Mouse (Mus musculus) heart, adult 2 months (tissue): ENCODE data around the gene Stmn1. TPM values are rescaled to one million over a fixed set of nuclear protein-coding genes. Genes with fewer than 3 reads are reported as not detected.

ENCODE experiments used
- DNase-seq, 2 experiments: peaks; one replicate each; pipeline ENCODE4 v3.0.0; 2021
- H3K27ac ChIP-seq: fragments of 200-600 bp; 2 replicates; pipeline ENCODE4 v1.8.1; 2022
- H3K27me3 ChIP-seq: fragments of 200-500 bp; 2 replicates; pipeline ENCODE4 v1.6.1; 2012; ENCODE audit warnings: mild to moderate bottlenecking, low read length, inconsistent platforms, mixed read lengths; ENCODE audit not compliant: control insufficient read depth, insufficient read depth
- H3K36me3 ChIP-seq: fragments of 200-500 bp; 2 replicates; pipeline ENCODE4 v1.6.1; 2012; ENCODE audit warnings: low read length, inconsistent platforms; ENCODE audit not compliant: control insufficient read depth, insufficient read depth
- H3K4me1 ChIP-seq: fragments of 200-500 bp; 2 replicates; pipeline ENCODE4 v1.6.1; 2011; ENCODE audit warnings: low read length; ENCODE audit not compliant: control insufficient read depth, insufficient read depth
- H3K4me3 ChIP-seq: fragments of 200-600 bp; 2 replicates; pipeline ENCODE4 v1.8.1; 2022
- H3K79me2 ChIP-seq: fragments of 200-500 bp; replicated peaks from 2 replicates; pipeline ENCODE4 v1.6.1; 2012; ENCODE audit warnings: mild to moderate bottlenecking, inconsistent platforms, low read length, moderate library complexity, mixed read lengths; ENCODE audit not compliant: control insufficient read depth, insufficient read depth
- H3K9ac ChIP-seq: fragments of 200-500 bp; 2 replicates; pipeline ENCODE4 v1.6.1; 2012; ENCODE audit warnings: low read depth, mild to moderate bottlenecking, control low read depth, inconsistent platforms, low read length, mixed read lengths
- CTCF ChIP-seq: fragments of 200-600 bp; IDR thresholded peaks from 2 replicates; pipeline ENCODE4 v1.8.1; 2022; ENCODE audit warnings: antibody characterized with exemption, mild to moderate bottlenecking, moderate library complexity
- EP300 ChIP-seq: fragments of 200-500 bp; IDR thresholded peaks from 2 replicates; pipeline ENCODE4 v1.6.1; 2011; ENCODE audit warnings: low read depth, low read length, control low read depth; ENCODE audit not compliant: insufficient read depth
- POLR2A ChIP-seq: fragments of 200-500 bp; IDR thresholded peaks from 2 replicates; pipeline ENCODE4 v1.6.1; 2011; ENCODE audit warnings: mild to moderate bottlenecking, low read depth, low read length, control low read depth; ENCODE audit not compliant: insufficient read depth
- WGBS: fragments of 180-500 bp; shearing (Covaris S2); methylation state at CpG from one replicate; pipeline ENCODE4 v1.1.7; 2018; 5-methylcytosine and 5-hydroxymethylcytosine counted together
- intact Hi-C: fragments of 180-260 bp; cut with DNase I; formaldehyde crosslinking; loops from one replicate; pipeline ENCODE4 v1.15.1; 2025
- polyA plus RNA-seq: library from polyadenylated mRNA; depleted of rRNA; stranded (reverse); fragments of >200 nt; gene quantifications from 2 replicates; pipeline ENCODE4 v1.2.3, GENCODE M21; 2012
- total RNA-seq, 2 experiments: library from RNA; stranded (reverse); gene quantifications; 2 replicates each; pipeline ENCODE4 v1.2.3; 2021

Gene Stmn1
- total and polyA plus RNA-seq, 3 experiments = 10.9 to 23.0 (median 20.1) TPM

- peak within 1 kb of the TSS; percentile 38; the same call in 1 of the 2 replicates for H3K4me3 ChIP-seq
- H3K36me3 ChIP-seq = no peaks in the 10 kb centered on the region
- intact Hi-C loops = no loop called here
- H3K9ac ChIP-seq = no peak within 1 kb of the TSS
- DNase-seq = peak; percentile 91 to 92
- no peaks in the 10 kb centered on the region; the same call in 1 of the 2 replicates for H3K4me1 ChIP-seq
- H3K79me2 ChIP-seq = no peaks in the 10 kb centered on the region
- H3K27ac ChIP-seq = no peak within 1 kb of the TSS; the same call in 1 of the 2 replicates
- TF ChIP-seq EP300 (0 out of 2 replicates have a peak, but pooled peaks have one; percentile 16), POLR2A (peak; percentile 75), CTCF (peak; percentile 20; the same call in 1 of the 2 replicates)
- no peaks in the 10 kb centered on the region for H3K27me3 ChIP-seq
- under 1% methylated on average over 42 of the region's 42 CpGs for WGBS
Observed at GRCm38 (mm10) chr4:134510845-134511411, 42.8 kb downstream of the Stmn1 start, which contains the start of gene Aunip. TSS of gene Aunip (plus strand) at chr4:134510999.

DNA sequence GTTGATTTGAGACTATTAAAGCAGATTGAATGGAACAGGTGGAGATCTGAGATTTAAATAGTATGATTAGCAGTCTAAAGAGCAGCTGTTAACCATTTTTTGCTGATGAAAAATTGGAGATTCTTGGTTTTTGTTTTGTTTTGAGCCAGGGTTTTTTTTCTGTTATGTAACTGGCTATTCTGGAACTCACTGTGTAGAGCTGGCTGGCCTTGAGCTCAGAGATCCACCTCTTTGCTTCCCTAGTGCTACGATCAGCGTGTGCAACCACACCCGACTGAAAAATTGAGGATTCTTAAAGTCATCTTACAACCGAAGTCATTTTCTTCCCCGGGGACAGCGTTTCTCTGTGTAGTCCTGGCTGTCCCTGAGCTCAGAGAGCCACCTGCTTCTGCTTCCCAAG, 43.6 kb downstream of the Stmn1 start:
- no peak for TF ChIP-seq POLR2A
- no peak for TF ChIP-seq EP300
- no peak for TF ChIP-seq CTCF
- Histone ChIP-seq H3K79me2 (no peaks in the 10 kb centered on the region), H3K9ac (no peak overlapping the region), H3K4me1 (no peaks in the 10 kb centered on the region; the same call in 1 of the 2 replicates), H3K27me3 (no peaks in the 10 kb centered on the region), H3K27ac (no peak overlapping the region), H3K4me3 (no peak overlapping the region), H3K36me3 (no peaks in the 10 kb centered on the region; the same call in 1 of the 2 replicates)
- WGBS = 34% methylated on average over 6 of the region's 6 CpGs
- no peak for DNase-seq
- intact Hi-C loops = no loop called here

- H3K4me3 ChIP-seq = no peak overlapping the region
- WGBS = 5% methylated on average over 15 of the region's 15 CpGs
- H3K27me3 ChIP-seq = no peaks in the 10 kb centered on the region
- peak overlapping the region; percentile 28; the same call in 1 of the 2 replicates for H3K9ac ChIP-seq
- no peaks in the 10 kb centered on the region; the same call in 1 of the 2 replicates for H3K36me3 ChIP-seq
- peaks cover 6% of the 10 kb centered on the region for H3K4me1 ChIP-seq
- peak; percentile 63 to 67 for DNase-seq
- no peaks in the 10 kb centered on the region for H3K79me2 ChIP-seq
- intact Hi-C loops = no loop called here
- no peak overlapping the region for H3K27ac ChIP-seq
- TF ChIP-seq POLR2A (no peak), CTCF (peak; percentile 64)
Observed at GRCm38 (mm10) chr4:134512798-134513197, 44.7 kb downstream of the Stmn1 start.

DNA sequence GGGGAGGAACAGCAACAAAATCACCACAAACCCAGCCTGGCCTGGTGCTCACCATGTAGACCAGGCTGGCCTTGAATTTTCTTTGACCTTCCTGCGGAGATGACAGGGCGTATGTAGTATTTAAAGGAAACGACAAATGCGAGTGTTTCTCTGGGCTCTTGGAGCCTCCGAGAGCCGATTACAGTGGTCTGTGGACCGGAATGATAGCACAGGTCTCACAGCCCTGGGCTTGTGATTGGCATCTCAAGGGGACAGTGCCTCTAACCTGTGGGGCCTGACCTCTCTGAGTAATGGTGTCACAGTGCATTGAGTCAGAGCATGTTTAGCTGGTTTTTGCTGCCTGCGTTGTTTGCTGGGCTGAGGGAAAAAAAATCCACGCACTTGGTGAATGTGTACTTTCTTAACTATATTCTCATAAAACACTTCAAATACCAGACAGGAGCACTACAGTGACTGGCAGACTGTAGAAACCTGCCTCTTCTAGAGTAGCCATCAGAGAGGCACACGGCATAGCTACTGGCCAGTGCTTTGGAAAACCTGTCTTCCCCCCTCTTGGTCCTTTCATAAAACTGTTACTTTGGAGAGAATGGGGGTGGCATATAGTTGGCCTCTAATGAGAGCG, 46.3 kb downstream of the Stmn1 start:
- H3K27ac ChIP-seq = no peak overlapping the region
- WGBS = 87% methylated on average over 11 of the region's 11 CpGs

GRCm38 (mm10) chr4:134515614-134516013, 47.5 kb downstream of the Stmn1 start:
- intact Hi-C loops = no loop called here
- Histone ChIP-seq H3K9ac (no peak overlapping the region), H3K27ac (peak overlapping the region; percentile 87), H3K27me3 (no peaks in the 10 kb centered on the region), H3K79me2 (no peaks in the 10 kb centered on the region), H3K4me1 (peaks cover 6% of the 10 kb centered on the region), H3K4me3 (no peak overlapping the region; the same call in 1 of the 2 replicates), H3K36me3 (no peaks in the 10 kb centered on the region; the same call in 1 of the 2 replicates)
- DNase-seq = no peak
- 74% methylated on average over 7 of the region's 7 CpGs for WGBS
- TF ChIP-seq CTCF (no peak), EP300 (no peak), POLR2A (no peak)

More for the DNA sequence above, 46.3 kb downstream of the Stmn1 start:
- Histone ChIP-seq H3K4me3 (no peak overlapping the region), H3K79me2 (no peaks in the 10 kb centered on the region), H3K9ac (no peak overlapping the region), H3K36me3 (no peaks in the 10 kb centered on the region; the same call in 1 of the 2 replicates), H3K4me1 (peaks cover 6% of the 10 kb centered on the region), H3K27me3 (no peaks in the 10 kb centered on the region)
- TF ChIP-seq CTCF (no peak), POLR2A (no peak)
- DNase-seq = no peak
- intact Hi-C loops = no loop called here

- peak overlapping the region; percentile 27; the same call in 1 of the 2 replicates for H3K4me3 ChIP-seq
- no peak overlapping the region for H3K9ac ChIP-seq
Observed at GRCm38 (mm10) chr4:134516981-134517380, 48.9 kb downstream of the Stmn1 start.

More at GRCm38 (mm10) chr4:134516981-134517380, 48.9 kb downstream of the Stmn1 start:
- peaks cover 6% of the 10 kb centered on the region for H3K4me1 ChIP-seq
- TF ChIP-seq POLR2A (no peak), EP300 (0 out of 2 replicates have a peak, but pooled peaks have one; percentile 10)
- peak; percentile 52 to 73 for DNase-seq
- intact Hi-C loops = no loop called here
- no peaks in the 10 kb centered on the region for H3K79me2 ChIP-seq
- H3K27ac ChIP-seq = peak overlapping the region; percentile 87
- WGBS = 19% methylated on average over 8 of the region's 8 CpGs
- H3K27me3 ChIP-seq = no peaks in the 10 kb centered on the region
- no peaks in the 10 kb centered on the region; the same call in 1 of the 2 replicates for H3K36me3 ChIP-seq
